Mouse (Mus musculus) lung, adult 2 months (tissue): ENCODE results near the gene Map3k19.

Source experiments
- CTCF ChIP-seq: fragments of 200-500 bp; IDR thresholded peaks from 2 replicates; pipeline ENCODE4 v1.5.1; 2011; ENCODE audit warnings: mild to moderate bottlenecking, low read length, control low read depth; ENCODE audit not compliant: insufficient read depth
- POLR2A ChIP-seq: fragments of 200-500 bp; IDR thresholded peaks from 2 replicates; pipeline ENCODE4 v1.6.1; 2011; ENCODE audit warnings: low read depth, mild to moderate bottlenecking, control low read depth, low read length, borderline replicate concordance; ENCODE audit errors: extremely low read depth

DNA sequence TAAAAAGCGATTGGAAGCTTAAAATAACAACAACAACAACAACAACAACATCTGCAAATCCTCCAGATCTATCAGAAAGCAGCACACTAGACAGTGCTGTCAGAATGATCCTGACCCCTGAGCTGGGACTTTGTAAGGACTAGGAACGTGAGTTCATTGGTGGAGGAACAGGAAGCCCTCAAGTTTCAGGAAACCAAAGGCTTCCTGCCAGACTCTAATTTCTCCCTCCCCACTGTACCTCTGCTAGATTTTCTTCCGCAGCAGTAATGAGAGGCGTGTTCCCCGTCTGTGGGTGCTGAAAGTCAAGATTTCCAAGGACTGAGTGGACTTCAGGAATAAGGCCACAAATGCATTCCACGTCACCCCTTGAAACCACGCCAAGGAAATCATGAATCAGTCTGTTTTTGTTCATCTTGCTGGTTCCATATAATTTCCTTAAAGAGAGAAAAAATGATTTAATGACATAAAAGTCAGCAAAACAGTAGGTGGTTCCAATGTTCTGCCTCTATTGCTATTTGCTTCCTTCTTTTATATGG is 4.7 kb downstream of the Map3k19 start:
- TF ChIP-seq CTCF = no peak
- no peak for TF ChIP-seq POLR2A
